Comparison of ENCODE assay signal across 9 mouse cellular contexts in the genomic region with DNA sequence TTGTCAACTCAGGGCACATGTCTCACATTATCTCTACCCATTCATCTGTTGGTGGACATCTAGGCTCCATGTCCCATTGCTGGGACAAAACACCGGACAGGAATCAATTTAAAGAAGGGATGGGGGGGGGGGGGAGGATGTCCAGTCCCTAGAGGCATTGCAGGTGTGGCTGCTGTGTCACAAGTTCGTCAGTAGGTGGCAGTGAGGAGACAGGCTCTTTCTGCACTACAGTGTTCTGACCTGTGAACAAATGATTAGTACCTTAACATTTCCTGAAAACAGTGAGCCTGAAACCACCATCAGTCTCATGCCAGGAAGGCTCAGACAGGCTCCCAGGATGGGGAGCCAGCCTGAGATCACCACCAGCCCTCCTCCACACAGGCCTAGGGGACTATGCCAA. TPM values are rescaled to one million over a fixed set of nuclear protein-coding genes. Genes with fewer than 3 reads are reported as not detected.
A peak's percentile ranks its signal among the peaks of the same experiment; 100 is the strongest.
DNase-seq lines count a peak whose midpoint lies in the region; ATAC-seq and TF ChIP-seq lines count a peak whose summit lies in the region.
"Had no signal": no experiment of that assay in that cellular context is flagged by ENCODE, and none has a peak within 500 bp of the region (broad histone marks: within the 10 kb centered on the region; RNA-seq: fewer than 3 reads in every experiment).

No protein-coding gene starts in this region.

- H3K36me3 ChIP-seq in midbrain, embryonic 10.5 days: no peaks in the 10 kb centered on the region
- H3K36me3 ChIP-seq in midbrain, embryonic 15.5 days (replicated peaks): no peaks in the 10 kb centered on the region
- H3K36me3 ChIP-seq: heart, embryonic 13.5 days had no signal

- no peak overlapping the region for H3K9ac ChIP-seq in midbrain, embryonic 15.5 days
- H3K9ac ChIP-seq: heart, embryonic 13.5 days had no signal

- intact Hi-C loops in gastrocnemius, adult 2 months (cut with DNase I): loop anchor here (5.0 kb wide), 2 partner anchors 60 to 435 kb away; no protein-coding TSS in a partner anchor

- DNase-seq in gastrocnemius, adult 2 months: no peak
- DNase-seq in gastrocnemius, adult 8-10 months (ENCODE audit: low spot score in 2 of 2): no peak
- peak; percentile 28 for DNase-seq in midbrain, embryonic 10.5 days (ENCODE audit: low spot score)
- DNase-seq in thymus, postnatal 14 days: peak; percentile 50
- DNase-seq in frontal cortex, postnatal 25 days (ENCODE audit: low spot score in 2 of 2): no peak
- no peak for DNase-seq in gastrocnemius, postnatal 4 days (ENCODE audit: low spot score in 2 of 2)

- H3K27me3 ChIP-seq in midbrain, embryonic 10.5 days (ENCODE audit: low read depth, poor library complexity, severe bottlenecking): peaks cover 7% of the 10 kb centered on the region; the same call in 1 of the 2 replicates
- H3K27me3 ChIP-seq in midbrain, embryonic 15.5 days (replicated peaks): no peaks in the 10 kb centered on the region

- H3K27ac ChIP-seq in gastrocnemius, adult 2 months: no peak overlapping the region
- H3K27ac ChIP-seq in midbrain, embryonic 10.5 days (replicated peaks): no peak overlapping the region
- no peak overlapping the region for H3K27ac ChIP-seq in midbrain, embryonic 15.5 days
- H3K27ac ChIP-seq: heart, embryonic 13.5 days had no signal

- H3K4me3 ChIP-seq in gastrocnemius, adult 2 months: no peak overlapping the region
- no peak overlapping the region for H3K4me3 ChIP-seq in midbrain, embryonic 10.5 days
- H3K4me3 ChIP-seq in midbrain, embryonic 15.5 days: no peak overlapping the region
- H3K4me3 ChIP-seq: heart, embryonic 13.5 days had no signal

- WGBS in midbrain, embryonic 10.5 days: 13% methylated on average over 2 of the region's 2 CpGs
- WGBS in midbrain, embryonic 15.5 days: 18% methylated on average over 2 of the region's 2 CpGs

- TF ChIP-seq CTCF in gastrocnemius, adult 2 months (IDR thresholded peaks at IDR 0.05): peak; percentile 50

- H3K9me3 ChIP-seq in midbrain, embryonic 10.5 days (replicated peaks): no peaks in the 10 kb centered on the region
- no peaks in the 10 kb centered on the region for H3K9me3 ChIP-seq in midbrain, embryonic 15.5 days
- H3K9me3 ChIP-seq: heart, embryonic 13.5 days had no signal

- no peak overlapping the region for H3K4me2 ChIP-seq in midbrain, embryonic 15.5 days
- H3K4me2 ChIP-seq: heart, embryonic 13.5 days had no signal

- ATAC-seq in midbrain, embryonic 15.5 days (replicated peaks): no peak
- peak; percentile 47; the same call in 1 of the 2 replicates for ATAC-seq in granulocyte monocyte progenitor cell, adult 5-6 weeks (replicated peaks; ENCODE audit: poor library complexity, severe bottlenecking)

- 0 out of 2 replicates have a peak, but pooled peaks cover 5% of the 10 kb centered on the region for H3K4me1 ChIP-seq in midbrain, embryonic 10.5 days
- no peaks in the 10 kb centered on the region; the same call in none of the 2 replicates for H3K4me1 ChIP-seq in midbrain, embryonic 15.5 days
- H3K4me1 ChIP-seq: heart, embryonic 13.5 days had no signal

RNA-seq across cellular contexts. Expression of a gene that starts 6.8 kb away (rescaled TPM):
- 1 to 10 TPM in 1 of 2 experiments, under 1 TPM in 1; 0.97 to 1.2 TPM for total RNA-seq in gastrocnemius, adult 2 months (2021)
- 1 to 10 TPM in 1 of 4 experiments, under 1 TPM in 3; 0.27 to 1.3 (median 0.70) TPM for total RNA-seq in gastrocnemius, adult 8-10 months (2022)
- polyA plus RNA-seq in midbrain, embryonic 10.5 days (2016; fragmentation: Nextera tagmentation; extraction: Ambion mirVana): 2.0 and 2.1 TPM in 2 replicates
- polyA plus RNA-seq in midbrain, embryonic 15.5 days (2015; fragmentation: Nextera tagmentation; extraction: Ambion mirVana): 2.0 and 2.6 TPM in 2 replicates
- 0.47 TPM in 1 of 2 replicates, not detected in the other for total RNA-seq in granulocyte monocyte progenitor cell, adult 5-6 weeks (2014; fragmentation: Nextera tagmentation)
- 1.3 TPM in 1 of 2 replicates, not detected in the other for total RNA-seq in granulocyte monocyte progenitor cell, adult 5-6 weeks (2017)
- total RNA-seq in gastrocnemius, postnatal 4 days (2021): 1 to 10 TPM; 1.9 to 3.5 TPM

RNA-seq across cellular contexts. Expression of a gene that starts 21.7 kb away (rescaled TPM):
- total RNA-seq in gastrocnemius, adult 2 months (2021): under 1 TPM; 0.41 to 0.42 TPM
- under 1 TPM; 0.22 to 0.58 (median 0.44) TPM for total RNA-seq in gastrocnemius, adult 8-10 months (2022)
- polyA plus RNA-seq in midbrain, embryonic 10.5 days (2016; fragmentation: Nextera tagmentation; extraction: Ambion mirVana): 0.41 and 0.42 TPM in 2 replicates
- 0.17 and 0.30 TPM in 2 replicates for polyA plus RNA-seq in midbrain, embryonic 15.5 days (2015; fragmentation: Nextera tagmentation; extraction: Ambion mirVana)
- 84.9 and 95.4 TPM in 2 replicates for total RNA-seq in granulocyte monocyte progenitor cell, adult 5-6 weeks (2014; fragmentation: Nextera tagmentation)
- total RNA-seq in granulocyte monocyte progenitor cell, adult 5-6 weeks (2017): 52.9 and 61.4 TPM in 2 replicates
- total RNA-seq in gastrocnemius, postnatal 4 days (2021): 1 to 10 TPM; 3.9 to 4.6 TPM

Comparison
In these comparisons a context has a peak if more than half of its experiments do, and no peak if none do; other contexts are left out.
1. DNase-seq: peak in midbrain, embryonic 10.5 days (single experiment) and thymus, postnatal 14 days (single experiment); none in gastrocnemius, adult 2 months (single experiment), gastrocnemius, adult 8-10 months (0 of 2), frontal cortex, postnatal 25 days (0 of 2) and gastrocnemius, postnatal 4 days (0 of 2).
2. RNA of a gene that starts 21.7 kb away (total RNA-seq): 52.9 to 95.4 TPM in granulocyte monocyte progenitor cell, adult 5-6 weeks; 3.9 to 4.6 TPM in gastrocnemius, postnatal 4 days, 0.22 to 0.58 TPM in gastrocnemius, adult 8-10 months and 0.41 to 0.42 TPM in gastrocnemius, adult 2 months; every median in the first group is over 4 times any median in the second.